Mouse (Mus musculus): Measurements from ENCODE around the gene Otub1. TPM values are rescaled to one million over a fixed set of nuclear protein-coding genes. Genes with fewer than 3 reads are reported as not detected.

Otub1 gene
- total RNA-seq, 2 experiments from 2014 or later: 202 to 240 TPM

- DNase-seq (ENCODE audit: low spot score in 2 of 2): no peak
Observed at GRCm38 (mm10) chr19:7177804-7178511, 28.2 kb downstream of the Otub1 start.

- no peak for DNase-seq (ENCODE audit: low spot score in 2 of 2)
Observed at GRCm38 (mm10) chr19:7176041-7176696, 29.9 kb downstream of the Otub1 start.

- DNase-seq (ENCODE audit: low spot score in 2 of 2): peak; percentile 53 to 66
Observed at GRCm38 (mm10) chr19:7172051-7172866, 33.9 kb downstream of the Otub1 start.

DNA sequence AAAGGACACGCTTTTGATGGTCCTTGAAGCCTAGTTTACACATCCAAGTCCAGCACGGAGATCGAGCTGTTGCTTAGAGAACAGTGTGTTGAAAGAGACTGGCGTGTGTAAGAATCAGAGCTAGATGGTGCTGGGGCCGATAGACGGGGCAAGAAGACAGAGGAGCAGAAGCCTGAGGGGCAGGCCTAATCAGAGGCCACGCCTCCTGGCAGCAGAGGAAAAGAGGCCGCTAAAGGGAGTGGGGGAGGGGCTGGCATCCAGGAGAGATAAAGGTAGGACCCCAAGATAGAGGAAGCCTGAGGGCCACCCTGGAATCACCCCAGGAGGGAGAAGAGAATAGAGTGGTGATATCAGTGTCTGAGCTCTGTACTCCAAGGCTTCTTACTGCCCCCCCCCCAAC lies 34.7 kb downstream of the Otub1 start:
- DNase-seq (ENCODE audit: low spot score in 2 of 2): no peak

DNA sequence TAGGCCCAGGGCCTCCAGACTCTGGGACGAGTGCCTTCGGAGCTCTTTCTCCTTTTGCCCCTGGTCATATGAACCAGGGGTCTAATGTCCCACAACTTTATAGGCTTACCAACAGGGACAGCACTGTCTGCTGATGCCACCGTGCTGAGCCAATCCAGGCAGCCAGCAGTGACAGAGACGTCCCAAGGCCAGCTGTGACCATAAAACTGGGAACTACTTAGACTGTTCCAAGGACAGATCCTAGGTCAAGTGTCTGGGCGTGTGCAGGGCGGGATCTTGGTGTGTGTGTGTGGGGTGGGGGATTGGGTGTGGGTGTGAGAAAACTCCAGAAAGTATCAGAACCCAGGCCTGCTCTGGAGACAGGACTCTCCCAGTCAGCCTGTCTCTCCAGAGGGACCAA lies 35.2 kb downstream of the Otub1 start:
- DNase-seq (ENCODE audit: low spot score in 2 of 2): no peak

GRCm38 (mm10) chr19:7168423-7168822 lies 37.7 kb downstream of the Otub1 start:
- no peak for DNase-seq (ENCODE audit: low spot score in 2 of 2)

DNA sequence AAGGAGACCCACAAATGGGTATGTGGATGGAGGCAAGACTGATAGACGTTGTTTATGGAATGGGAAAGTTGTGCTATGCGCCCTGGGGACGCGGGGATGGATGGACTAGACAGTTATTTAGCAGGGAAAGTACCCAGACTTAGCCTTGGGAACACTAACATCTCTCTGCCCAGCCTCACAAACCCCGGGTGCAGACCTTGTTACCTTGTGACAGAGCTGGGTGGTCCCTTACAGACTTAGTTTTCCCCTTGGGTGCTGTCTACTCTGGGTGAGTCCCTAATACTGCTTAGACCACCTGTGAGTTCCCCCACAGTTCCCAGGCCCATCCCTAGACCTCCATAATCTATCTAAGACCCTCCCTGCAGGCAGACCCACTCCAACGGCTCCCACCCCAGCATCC lies 39.3 kb downstream of the Otub1 start:
- DNase-seq (ENCODE audit: low spot score in 2 of 2): no peak

GRCm38 (mm10) chr19:7166200-7166711 lies 39.9 kb downstream of the Otub1 start:
- no peak for DNase-seq (ENCODE audit: low spot score in 2 of 2)

DNA sequence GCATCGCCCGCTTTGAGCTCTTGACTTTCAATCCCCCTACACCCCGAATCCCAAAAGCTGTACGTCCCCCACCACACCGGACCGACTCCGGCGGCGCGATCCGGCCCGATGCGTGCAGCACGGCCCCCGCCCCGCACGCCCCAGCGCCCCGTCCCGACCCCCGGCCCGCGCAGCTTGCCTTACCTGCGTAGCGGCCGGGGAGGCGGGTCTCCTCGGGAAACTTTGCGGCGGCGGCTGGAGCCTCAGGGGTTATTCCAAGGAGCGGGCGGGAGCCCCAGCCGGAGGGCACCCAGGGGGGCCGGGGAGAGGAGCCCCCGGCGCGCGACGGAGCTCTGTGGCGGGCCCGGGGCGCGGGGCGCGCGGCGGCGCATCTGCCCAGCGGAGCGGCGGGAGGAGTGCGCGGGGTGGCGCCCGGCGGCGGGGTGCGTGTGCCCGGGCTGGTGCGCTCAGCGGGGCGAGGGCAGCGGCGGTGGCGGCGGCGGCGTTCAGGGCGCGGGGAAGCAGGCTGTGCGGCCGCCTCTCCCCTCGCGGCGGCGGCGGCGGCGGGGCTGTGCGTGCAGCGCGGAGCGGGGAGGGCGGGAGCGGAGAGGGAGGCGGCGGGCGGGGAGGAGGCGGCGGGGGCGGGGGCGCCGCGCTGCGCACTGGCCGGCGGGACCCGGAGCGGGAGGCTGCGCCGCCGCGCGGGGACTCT lies 40.5 kb downstream of the Otub1 start:
- DNase-seq (ENCODE audit: low spot score in 2 of 2): peak in 1 of 2 experiments; percentile 63

GRCm38 (mm10) chr19:7164820-7165323 lies 41.2 kb downstream of the Otub1 start:
- DNase-seq (ENCODE audit: low spot score in 2 of 2): peak in 1 of 2 experiments; percentile 50

- no peak for DNase-seq (ENCODE audit: low spot score in 2 of 2)
Observed at GRCm38 (mm10) chr19:7164238-7164637, 41.9 kb downstream of the Otub1 start.

- no peak for DNase-seq (ENCODE audit: low spot score in 2 of 2)
Observed at GRCm38 (mm10) chr19:7161064-7161463, 45.1 kb downstream of the Otub1 start.

DNA sequence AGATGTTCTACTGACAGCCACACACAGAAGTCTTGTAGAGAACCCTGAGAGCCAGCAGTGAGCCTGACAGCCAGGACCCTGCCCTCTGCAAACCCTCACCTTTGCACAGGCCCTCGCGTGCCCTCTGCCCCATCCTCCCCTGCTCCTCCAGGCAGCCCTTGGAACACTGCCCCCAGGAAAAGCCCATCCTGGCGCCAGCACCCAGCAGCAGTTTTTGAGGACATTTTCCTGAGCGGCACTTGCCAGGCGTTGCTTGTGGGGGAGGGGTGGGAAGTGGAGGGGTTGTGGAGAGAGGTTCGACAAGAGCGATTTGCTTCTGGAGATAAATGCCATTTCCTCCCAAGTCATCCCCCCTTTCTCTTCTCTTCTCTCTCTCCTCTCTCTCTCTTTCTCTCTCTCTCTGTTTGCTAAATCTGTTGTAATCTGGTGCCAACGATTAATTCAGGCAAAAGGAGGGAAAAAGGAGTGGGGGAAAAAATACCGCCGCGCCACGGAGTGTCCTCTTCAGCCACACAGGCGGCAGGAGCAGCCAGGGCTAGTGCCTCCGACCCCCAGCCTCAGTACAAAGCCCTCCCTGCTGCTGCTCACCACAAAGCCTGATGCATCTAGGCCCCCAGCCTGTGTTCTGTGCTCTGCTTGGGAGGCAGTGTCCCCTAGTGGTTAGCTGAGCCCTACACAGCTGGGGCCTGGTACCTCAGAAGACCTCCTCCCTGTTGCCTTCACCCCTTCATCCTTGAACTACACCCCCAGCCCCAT lies 45.8 kb downstream of the Otub1 start:
- DNase-seq (ENCODE audit: low spot score in 2 of 2): peak; percentile 65 to 75

- no peak for DNase-seq (ENCODE audit: low spot score in 2 of 2)
Observed at GRCm38 (mm10) chr19:7157734-7158133, 48.4 kb downstream of the Otub1 start.

DNA sequence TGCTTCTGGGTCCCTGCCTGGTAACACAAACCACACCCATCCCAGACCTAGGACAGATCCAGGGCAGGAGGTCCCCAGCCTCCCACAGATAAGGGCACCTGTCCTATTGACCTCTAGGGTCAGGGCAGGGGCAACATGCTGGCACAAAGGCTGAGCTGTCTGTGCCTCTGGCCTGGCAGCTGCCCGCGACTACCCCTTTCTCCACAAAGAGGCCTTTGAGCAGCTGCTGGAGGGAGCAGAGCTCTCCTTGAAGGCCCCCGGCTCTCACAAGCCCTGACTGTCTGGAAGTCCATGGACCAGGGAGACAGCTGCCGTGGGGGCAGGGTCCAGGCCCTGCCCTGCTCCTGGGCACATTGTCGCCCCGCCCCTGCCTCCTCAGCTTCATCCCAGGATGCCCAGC lies 50.9 kb downstream of the Otub1 start:
- DNase-seq (ENCODE audit: low spot score in 2 of 2): peak in 1 of 2 experiments; percentile 58

GRCm38 (mm10) chr19:7153232-7153631 lies 52.9 kb downstream of the Otub1 start:
- peak in 1 of 2 experiments; percentile 52 for DNase-seq (ENCODE audit: low spot score in 2 of 2)

DNA sequence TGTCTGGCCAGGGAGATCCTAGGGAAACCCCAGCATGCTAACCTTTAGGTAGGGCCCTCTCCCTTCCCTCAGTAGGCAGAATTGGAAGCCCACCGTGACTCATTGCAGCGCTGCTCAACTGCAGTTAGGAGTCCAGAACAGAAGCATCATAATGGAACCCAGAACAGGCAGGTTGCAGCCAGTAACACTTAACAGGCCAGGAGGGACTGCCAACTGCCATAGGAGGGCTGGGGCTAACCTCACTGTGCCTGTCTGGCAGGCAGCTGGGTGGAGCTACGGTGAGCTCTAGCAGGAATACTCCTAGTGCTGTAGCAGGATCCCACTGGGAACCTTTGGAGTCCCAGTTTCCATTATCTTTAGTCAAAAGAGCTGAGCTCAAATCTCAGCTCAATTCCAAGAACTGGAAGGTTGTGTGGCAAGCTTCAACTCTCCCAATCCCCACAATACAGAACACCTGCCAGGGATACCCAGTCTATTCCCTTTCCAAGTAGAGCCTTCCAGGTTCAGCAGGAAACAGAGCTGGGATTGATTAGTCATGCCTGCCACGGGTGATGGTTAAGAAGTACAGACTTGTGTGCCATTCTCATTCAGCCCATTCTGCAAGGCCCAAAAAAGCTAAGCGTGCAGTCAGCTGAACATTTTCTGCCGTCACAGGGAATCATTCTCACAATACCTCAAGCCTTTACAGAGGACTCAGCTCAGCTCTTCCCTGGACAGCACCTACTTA lies 54.0 kb downstream of the Otub1 start:
- DNase-seq (ENCODE audit: low spot score in 2 of 2): peak in 1 of 2 experiments; percentile 40

- peak in 1 of 2 experiments; percentile 50 for DNase-seq (ENCODE audit: low spot score in 2 of 2)
Observed at GRCm38 (mm10) chr19:7151300-7151926, 54.7 kb downstream of the Otub1 start.

- DNase-seq (ENCODE audit: low spot score in 2 of 2): no peak
Observed at GRCm38 (mm10) chr19:7149158-7149685, 56.9 kb downstream of the Otub1 start.

All from layer of hippocampus, postnatal 10 days (tissue).